Mouse (Mus musculus) forebrain, embryonic 11.5 days (tissue): ENCODE results near the gene Nat8f1. TPM values are rescaled to one million over a fixed set of nuclear protein-coding genes. Genes with fewer than 3 reads are reported as not detected.
"Not testable (repeated sequence)": the region's sequence is repeated elsewhere in the genome, so short reads cannot be mapped to it uniquely, and the experiment has no call there.

Experiments
- ATAC-seq: fragments of 200-750 bp; cut with Nextera tagmentation; replicated peaks from 2 replicates; pipeline ENCODE4 v1.8.0; 2017; ENCODE audit warnings: moderate TSS enrichment; ENCODE audit not compliant: low FRiP score
- DNase-seq: peaks from one replicate; pipeline ENCODE4 v3.0.0-alpha.2; 2017; ENCODE audit warnings: low spot score
- H3K27ac ChIP-seq: fragments of 300-500 bp; sonication (generic); 2 replicates; pipeline ENCODE4 v1.5.1; 2014; ENCODE audit warnings: low read depth, low read length
- H3K27me3 ChIP-seq: fragments of 300-500 bp; sonication (generic); 2 replicates; pipeline ENCODE4 v1.6.1; 2014; ENCODE audit warnings: mild to moderate bottlenecking, low read length, mixed read lengths; ENCODE audit not compliant: control insufficient read depth, insufficient read depth
- H3K36me3 ChIP-seq: fragments of 300-500 bp; sonication (generic); 2 replicates; pipeline ENCODE4 v1.6.1; 2014; ENCODE audit warnings: mild to moderate bottlenecking, low read length, moderate library complexity, mixed read lengths; ENCODE audit not compliant: control insufficient read depth, insufficient read depth
- H3K4me1 ChIP-seq: fragments of 300-500 bp; sonication (generic); replicated peaks from 2 replicates; pipeline ENCODE4 v1.6.1; 2014; ENCODE audit warnings: low read length, mixed read lengths; ENCODE audit not compliant: control insufficient read depth, insufficient read depth
- H3K4me2 ChIP-seq: fragments of 300-500 bp; sonication (generic); 2 replicates; pipeline ENCODE4 v1.6.1; 2014; ENCODE audit warnings: low read depth, mild to moderate bottlenecking, low read length, moderate library complexity, mixed read lengths; ENCODE audit not compliant: severe bottlenecking
- H3K4me3 ChIP-seq: fragments of 300-500 bp; sonication (generic); 2 replicates; pipeline ENCODE4 v1.5.1; 2014; ENCODE audit warnings: low read depth, low read length
- H3K9ac ChIP-seq: fragments of 300-500 bp; sonication (generic); 2 replicates; pipeline ENCODE4 v1.6.1; 2014; ENCODE audit warnings: low read length
- H3K9me3 ChIP-seq: fragments of 300-500 bp; sonication (generic); 2 replicates; pipeline ENCODE4 v1.6.1; 2016; ENCODE audit warnings: low read length, mixed read lengths; ENCODE audit not compliant: control insufficient read depth
- WGBS: fragments of 180-500 bp; shearing (Covaris S2); extraction: QIAGEN DNeasy Blood & Tissue Kit; methylation state at CpG from one replicate; pipeline ENCODE4 v1.1.7; 2014; 5-methylcytosine and 5-hydroxymethylcytosine counted together
- polyA plus RNA-seq: library from polyadenylated mRNA; unstranded; fragments of >200 nt; fragmentation: Nextera tagmentation; extraction: Ambion mirVana; gene quantifications from 2 replicates; pipeline ENCODE4 v1.2.1, GENCODE M21; 2014

Nat8f1 gene
- polyA plus RNA-seq, 1 experiment from 2014 or later = 4.5 TPM

DNA sequence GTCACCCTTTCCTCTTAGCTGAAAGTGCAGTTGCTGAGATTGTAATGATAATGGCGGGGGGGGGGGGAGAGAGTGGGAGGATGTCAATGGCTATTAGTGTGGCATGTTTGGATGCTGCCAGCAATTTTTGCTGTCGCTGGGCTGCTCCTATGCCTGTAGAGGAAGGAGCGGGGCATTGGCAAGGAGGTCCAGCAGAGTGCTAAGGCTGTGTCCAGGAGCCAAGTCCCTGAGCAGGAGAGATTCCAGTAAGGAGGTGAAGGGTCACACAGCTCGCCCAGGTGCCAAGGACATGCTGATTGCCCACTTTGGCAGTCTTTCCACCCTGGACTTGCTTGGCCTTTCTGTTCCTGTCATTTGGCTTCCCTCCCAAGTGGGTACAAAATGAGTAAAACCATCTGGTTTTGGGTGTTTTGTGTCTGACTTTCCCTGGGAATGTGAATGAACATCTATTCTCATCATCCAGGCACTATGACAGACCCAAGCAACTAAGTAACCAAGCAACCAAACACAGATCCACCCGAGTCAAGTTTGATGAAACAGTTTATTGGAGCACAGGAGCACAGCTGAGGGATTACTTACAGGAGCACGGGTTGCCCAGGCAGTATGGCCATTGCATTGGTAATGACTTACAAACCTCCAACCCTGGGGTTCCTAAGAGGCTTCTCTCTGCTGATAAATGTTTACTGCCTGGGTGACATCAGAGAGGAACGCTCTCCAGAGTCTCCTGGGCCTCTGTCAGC is 50.4 kb downstream of the Nat8f1 start:
- H3K9me3 ChIP-seq = not testable (repeated sequence)
- WGBS = 75% methylated on average over 6 of the region's 7 CpGs

DNA sequence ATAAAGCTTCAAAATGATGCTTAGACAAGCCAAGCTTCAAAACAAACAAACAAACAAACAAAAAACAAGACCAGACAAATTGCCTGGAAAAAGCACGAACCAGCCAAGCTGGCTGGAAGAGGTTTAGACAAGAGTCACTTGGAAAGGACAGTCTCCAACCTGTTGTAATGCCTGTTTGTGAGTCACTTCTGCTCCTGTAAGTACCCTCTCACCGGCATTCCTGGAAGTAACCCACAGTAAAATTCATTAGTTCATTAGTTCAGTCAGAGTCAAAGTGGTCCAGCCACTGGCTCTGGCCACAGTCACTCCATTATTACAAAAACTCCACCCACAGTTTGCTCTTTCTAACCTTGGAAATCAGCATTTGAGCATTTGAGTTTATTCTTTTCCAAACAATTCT is 51.6 kb downstream of the Nat8f1 start:
- H3K36me3 ChIP-seq = no peaks in the 10 kb centered on the region
- no peak overlapping the region for H3K4me2 ChIP-seq
- H3K27me3 ChIP-seq = no peaks in the 10 kb centered on the region
- no peak for DNase-seq
- WGBS = 80% methylated on average over 2 of the region's 2 CpGs
- no peak for ATAC-seq
- H3K4me3 ChIP-seq = no peak overlapping the region
- H3K9me3 ChIP-seq = no peaks in the 10 kb centered on the region
- no peaks in the 10 kb centered on the region for H3K4me1 ChIP-seq
- no peak overlapping the region for H3K9ac ChIP-seq
- no peak overlapping the region for H3K27ac ChIP-seq

More for the DNA sequence above, 50.4 kb downstream of the Nat8f1 start:
- not testable (repeated sequence) for H3K27me3 ChIP-seq, H3K4me1 ChIP-seq, H3K27ac ChIP-seq, ATAC-seq, H3K4me2 ChIP-seq, H3K9ac ChIP-seq, H3K4me3 ChIP-seq, DNase-seq, H3K36me3 ChIP-seq

DNA sequence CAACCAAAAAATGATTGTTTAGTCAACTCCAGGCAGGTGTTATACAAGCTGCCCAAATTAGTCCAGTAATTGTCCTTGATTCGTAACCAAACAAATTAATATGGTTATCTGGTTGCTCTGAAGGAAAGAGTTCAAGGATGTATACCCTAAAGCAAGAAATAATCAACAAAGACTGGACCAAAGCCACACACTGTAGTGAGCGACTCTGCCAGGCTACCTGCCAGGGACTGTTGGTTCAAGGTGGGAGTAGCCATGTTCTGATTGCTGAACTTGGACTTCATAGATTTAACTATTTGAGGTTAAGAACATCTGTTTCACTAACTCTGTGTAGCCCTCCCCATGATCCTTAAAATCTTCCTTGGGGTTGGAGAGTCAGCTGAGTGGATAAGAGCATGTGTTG is 52.4 kb downstream of the Nat8f1 start:
- Histone ChIP-seq H3K9ac (no peak overlapping the region), H3K27me3 (no peaks in the 10 kb centered on the region), H3K27ac (no peak overlapping the region), H3K4me2 (no peak overlapping the region), H3K4me3 (no peak overlapping the region), H3K36me3 (no peaks in the 10 kb centered on the region), H3K4me1 (no peaks in the 10 kb centered on the region), H3K9me3 (no peaks in the 10 kb centered on the region)
- WGBS = 80% methylated on average over 2 of the region's 2 CpGs
- DNase-seq = no peak
- ATAC-seq = no peak

DNA sequence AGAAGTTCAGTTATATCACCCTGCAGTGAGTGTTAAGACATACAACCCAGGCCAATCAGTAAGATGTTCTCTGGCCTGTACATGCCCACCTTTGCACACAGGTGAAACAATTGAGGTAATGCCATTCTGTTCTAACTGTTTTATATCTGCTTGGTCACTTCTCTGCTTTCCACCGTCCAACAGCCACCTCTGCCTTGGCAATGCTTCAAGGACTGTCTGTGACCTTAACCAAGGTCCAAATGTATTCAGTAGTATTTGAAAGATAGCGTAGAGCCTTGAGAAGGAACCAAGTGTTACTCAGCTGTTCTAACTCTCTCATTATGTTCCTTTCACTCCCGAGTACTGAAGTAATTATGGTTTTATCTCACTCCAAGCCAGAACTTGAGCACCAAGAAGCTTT is 52.9 kb downstream of the Nat8f1 start:
- Histone ChIP-seq H3K36me3 (no peaks in the 10 kb centered on the region), H3K9me3 (no peaks in the 10 kb centered on the region), H3K4me3 (no peak overlapping the region), H3K4me2 (no peak overlapping the region), H3K9ac (no peak overlapping the region), H3K27me3 (no peaks in the 10 kb centered on the region), H3K4me1 (no peaks in the 10 kb centered on the region), H3K27ac (no peak overlapping the region)
- no peak for DNase-seq
- ATAC-seq = no peak
- 75% methylated on average over 3 of the region's 3 CpGs for WGBS

DNA sequence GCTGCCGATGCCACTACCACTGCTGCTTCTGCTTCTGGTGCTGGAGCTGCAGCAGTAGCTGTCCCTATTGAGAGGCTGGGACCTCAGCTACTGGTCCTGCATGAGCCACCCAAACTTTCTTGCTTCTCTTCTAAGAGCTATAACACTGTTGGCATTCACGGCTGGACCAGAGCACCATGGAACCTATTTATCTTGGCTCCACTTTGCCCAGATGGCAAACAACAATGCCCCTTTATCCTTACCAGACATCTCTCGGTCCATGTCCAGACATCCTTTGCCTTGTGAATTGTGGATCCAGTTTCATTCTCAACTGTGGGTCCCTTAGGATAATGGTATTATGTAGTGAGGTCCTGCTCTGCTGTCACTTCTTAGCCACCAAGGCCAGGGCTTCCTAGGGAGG is 54.2 kb downstream of the Nat8f1 start:
- Histone ChIP-seq H3K4me1 (no peaks in the 10 kb centered on the region), H3K27ac (no peak overlapping the region), H3K9me3 (no peaks in the 10 kb centered on the region), H3K4me2 (no peak overlapping the region), H3K9ac (no peak overlapping the region), H3K4me3 (no peak overlapping the region), H3K36me3 (no peaks in the 10 kb centered on the region), H3K27me3 (no peaks in the 10 kb centered on the region)
- no peak for DNase-seq
- WGBS = 86% methylated on average over 3 of the region's 3 CpGs
- ATAC-seq = no peak

Other genes starting within 250 kb of the Nat8f1 start
- gene Nat8f7, start 202.5 kb downstream of the Nat8f1 start, polyA plus RNA-seq = not detected in 2 replicates
- gene Nat8f3, start 149.9 kb downstream of the Nat8f1 start, polyA plus RNA-seq = 0.33 and 0.57 TPM in 2 replicates
- gene Nat8f6, start 94.7 kb downstream of the Nat8f1 start, polyA plus RNA-seq = not detected in 2 replicates
- not detected in 2 replicates for gene Nat8f5, start 94.7 kb downstream of the Nat8f1 start, polyA plus RNA-seq
- not detected in 2 replicates for gene Nat8, start 83.6 kb downstream of the Nat8f1 start, polyA plus RNA-seq
- not detected in 2 replicates for gene Nat8f2, start 46.5 kb downstream of the Nat8f1 start, polyA plus RNA-seq
- gene Nat8f4, start 10.8 kb downstream of the Nat8f1 start, polyA plus RNA-seq = 7.0 and 7.5 TPM in 2 replicates
- gene Tprkb, start 3.8 kb downstream of the Nat8f1 start, polyA plus RNA-seq = 31.2 and 32.1 TPM in 2 replicates
- 45.0 and 56.1 TPM in 2 replicates for gene Dusp11, start 46.0 kb upstream of the Nat8f1 start, polyA plus RNA-seq
- not detected in 2 replicates for gene Figla, start 100.5 kb upstream of the Nat8f1 start, polyA plus RNA-seq
- gene Add2, start 113.0 kb upstream of the Nat8f1 start, polyA plus RNA-seq = 61.0 and 68.3 TPM in 2 replicates